ENCODE assay signal across 20 mouse cellular contexts in the genomic region with DNA sequence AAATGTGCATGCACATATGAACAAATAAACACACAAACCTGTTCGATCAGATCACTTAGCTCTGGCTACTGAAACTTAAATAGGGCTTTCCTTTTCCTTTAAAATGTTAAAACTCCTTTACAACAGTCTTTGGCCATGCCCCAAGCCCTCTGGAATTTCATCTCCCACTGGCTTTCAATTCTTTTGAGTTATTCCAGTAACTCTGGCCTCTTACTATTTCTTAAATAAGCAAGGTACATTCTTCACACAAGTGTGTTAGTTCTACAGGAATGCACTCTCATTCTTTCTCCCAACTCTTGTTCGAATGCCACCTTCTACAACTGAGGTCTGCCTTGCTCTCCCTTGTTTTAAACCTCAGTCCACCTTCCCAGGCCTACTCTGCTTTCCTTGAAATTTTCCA. TPM values are rescaled to one million over a fixed set of nuclear protein-coding genes. Genes with fewer than 3 reads are reported as not detected.
DNase-seq lines count a peak whose midpoint lies in the region; ATAC-seq lines count a peak whose summit lies in the region.
"Had no signal": no experiment of that assay in that cellular context is flagged by ENCODE, and none has a peak within 500 bp of the region (broad histone marks: within the 10 kb centered on the region; RNA-seq: fewer than 3 reads in every experiment).

No protein-coding gene starts in this region.

- 84% methylated on average over 2 of the region's 2 CpGs for WGBS in limb, embryonic 11.5 days
- WGBS in limb, embryonic 10.5 days, result 95% methylated on average over 2 of the region's 2 CpGs
- WGBS in forebrain, embryonic 16.5 days, result 91% methylated on average over 2 of the region's 2 CpGs

- H3K4me2 ChIP-seq in limb, embryonic 11.5 days (ENCODE audit: low read depth, severe bottlenecking), result no peak overlapping the region
- H3K4me2 ChIP-seq in forebrain, embryonic 16.5 days (ENCODE audit: low read length), result no peak overlapping the region
- H3K4me2 ChIP-seq: forebrain, embryonic 15.5 days; heart, embryonic 12.5 days; hindbrain, embryonic 14.5 days had no signal

- H3K27ac ChIP-seq in limb, embryonic 11.5 days (replicated peaks; ENCODE audit: low read depth, low read length), result no peak overlapping the region
- no peak overlapping the region for H3K27ac ChIP-seq in limb, embryonic 10.5 days
- no peak overlapping the region for H3K27ac ChIP-seq in forebrain, embryonic 16.5 days (ENCODE audit: low read length)
- H3K27ac ChIP-seq: embryonic facial prominence, embryonic 10.5 days; forebrain, embryonic 15.5 days; heart, adult 2 months; hindbrain, embryonic 10.5 days; hindbrain, embryonic 14.5 days had no signal

- no peak overlapping the region for H3K4me3 ChIP-seq in limb, embryonic 11.5 days (ENCODE audit: low read depth, low read length)
- H3K4me3 ChIP-seq in limb, embryonic 10.5 days, result no peak overlapping the region
- H3K4me3 ChIP-seq in forebrain, embryonic 16.5 days (replicated peaks; ENCODE audit: low read length), result no peak overlapping the region
- H3K4me3 ChIP-seq: embryonic facial prominence, embryonic 10.5 days; erythroblast, embryonic 14.5 days; forebrain, embryonic 15.5 days; heart, adult 2 months; heart, embryonic 12.5 days; hindbrain, embryonic 10.5 days had no signal

- no peak for ATAC-seq in limb, embryonic 11.5 days (ENCODE audit: insufficient number of reproducible peaks, low FRiP score, low TSS enrichment, low read depth)
- ATAC-seq in forebrain, embryonic 16.5 days, result no peak
- ATAC-seq: activated CD4-positive, CD25-positive, alpha-beta regulatory T cell, adult 4 months; forebrain, embryonic 15.5 days had no signal

- H3K4me1 ChIP-seq in limb, embryonic 11.5 days (ENCODE audit: control insufficient read depth, insufficient read depth, low read length), result peaks cover 3% of the 10 kb centered on the region; the same call in 1 of the 2 replicates
- peaks cover 10% of the 10 kb centered on the region; the same call in 1 of the 2 replicates for H3K4me1 ChIP-seq in limb, embryonic 10.5 days
- H3K4me1 ChIP-seq in forebrain, embryonic 16.5 days (replicated peaks; ENCODE audit: control insufficient read depth, insufficient read depth, low read length), result peaks cover 11% of the 10 kb centered on the region

- H3K9me3 ChIP-seq in limb, embryonic 11.5 days (ENCODE audit: control insufficient read depth, low read length), result no peaks in the 10 kb centered on the region
- H3K9me3 ChIP-seq in limb, embryonic 10.5 days (replicated peaks), result no peaks in the 10 kb centered on the region
- no peaks in the 10 kb centered on the region for H3K9me3 ChIP-seq in forebrain, embryonic 16.5 days (ENCODE audit: control insufficient read depth, low read length)
- H3K9me3 ChIP-seq: embryonic facial prominence, embryonic 10.5 days; forebrain, embryonic 15.5 days; heart, embryonic 12.5 days had no signal

- H3K9ac ChIP-seq in limb, embryonic 11.5 days (ENCODE audit: low read length), result no peak overlapping the region
- H3K9ac ChIP-seq in forebrain, embryonic 16.5 days (replicated peaks; ENCODE audit: low read depth, low read length), result no peak overlapping the region
- H3K9ac ChIP-seq: forebrain, embryonic 15.5 days; heart, embryonic 12.5 days; hindbrain, embryonic 14.5 days had no signal

- H3K36me3 ChIP-seq in limb, embryonic 11.5 days (ENCODE audit: control insufficient read depth, insufficient read depth, low read length), result no peaks in the 10 kb centered on the region
- no peaks in the 10 kb centered on the region for H3K36me3 ChIP-seq in limb, embryonic 10.5 days
- no peaks in the 10 kb centered on the region for H3K36me3 ChIP-seq in forebrain, embryonic 16.5 days (ENCODE audit: control insufficient read depth, insufficient read depth)
- H3K36me3 ChIP-seq: embryonic facial prominence, embryonic 10.5 days; forebrain, embryonic 15.5 days; heart, embryonic 12.5 days had no signal

- H3K27me3 ChIP-seq in limb, embryonic 11.5 days (ENCODE audit: control insufficient read depth, insufficient read depth, low read length), result no peaks in the 10 kb centered on the region
- H3K27me3 ChIP-seq in limb, embryonic 10.5 days (ENCODE audit: low read depth, poor library complexity, severe bottlenecking), result no peaks in the 10 kb centered on the region
- no peaks in the 10 kb centered on the region for H3K27me3 ChIP-seq in forebrain, embryonic 16.5 days (replicated peaks; ENCODE audit: control insufficient read depth, insufficient read depth, low read length)
- H3K27me3 ChIP-seq: forebrain, embryonic 15.5 days; heart, embryonic 12.5 days had no signal

- peak; percentile 6 for DNase-seq in limb, embryonic 11.5 days (ENCODE audit: low spot score)
- DNase-seq in limb, embryonic 10.5 days (ENCODE audit: low spot score), result no peak
- DNase-seq in Muller cell, postnatal 12 days (ENCODE audit: inconsistent ontology term), result peak; percentile 62
- DNase-seq in fibroblast of lung, adult 2 months (ENCODE audit: low read depth), result peak; percentile 51
- DNase-seq in lung, postnatal 14 days, result peak; percentile 19
- DNase-seq in B cell, adult 2 months, result no peak
- DNase-seq in thymus, postnatal 10 days (ENCODE audit: low spot score in 2 of 2), result no peak
- DNase-seq: adrenal gland, postnatal 25 days; cerebellum, adult 2 months; cerebellum, postnatal 10 days; gastrocnemius, postnatal 10 days; heart, adult 2 months had no signal

RNA-seq across cellular contexts. Expression of gene Braf, which starts 8.2 kb away (rescaled TPM):
- polyA plus RNA-seq in limb, embryonic 11.5 days (2014; fragmentation: Nextera tagmentation; extraction: Ambion mirVana), result 17.2 and 19.5 TPM in 2 replicates
- polyA plus RNA-seq in limb, embryonic 10.5 days (2016; fragmentation: Nextera tagmentation; extraction: Ambion mirVana), result 16.0 and 19.9 TPM in 2 replicates
- 24.0 and 26.7 TPM in 2 replicates for polyA plus RNA-seq in forebrain, embryonic 16.5 days (2015; fragmentation: Nextera tagmentation; extraction: Ambion mirVana)

Comparison
In these comparisons a context has a peak if more than half of its experiments do, and no peak if none do; other contexts are left out.
1. DNase-seq: peak in limb, embryonic 11.5 days (single experiment), Muller cell, postnatal 12 days (single experiment), fibroblast of lung, adult 2 months (single experiment) and lung, postnatal 14 days (single experiment); none in limb, embryonic 10.5 days (single experiment), B cell, adult 2 months (0 of 2) and thymus, postnatal 10 days (0 of 2).